Mouse (Mus musculus): ENCODE data around the gene Narf. TPM values are rescaled to one million over a fixed set of nuclear protein-coding genes. Genes with fewer than 3 reads are reported as not detected.

Narf gene
- total and polyA plus RNA-seq, 2 experiments from 2014 or later: 34.3 to 137 TPM

DNA sequence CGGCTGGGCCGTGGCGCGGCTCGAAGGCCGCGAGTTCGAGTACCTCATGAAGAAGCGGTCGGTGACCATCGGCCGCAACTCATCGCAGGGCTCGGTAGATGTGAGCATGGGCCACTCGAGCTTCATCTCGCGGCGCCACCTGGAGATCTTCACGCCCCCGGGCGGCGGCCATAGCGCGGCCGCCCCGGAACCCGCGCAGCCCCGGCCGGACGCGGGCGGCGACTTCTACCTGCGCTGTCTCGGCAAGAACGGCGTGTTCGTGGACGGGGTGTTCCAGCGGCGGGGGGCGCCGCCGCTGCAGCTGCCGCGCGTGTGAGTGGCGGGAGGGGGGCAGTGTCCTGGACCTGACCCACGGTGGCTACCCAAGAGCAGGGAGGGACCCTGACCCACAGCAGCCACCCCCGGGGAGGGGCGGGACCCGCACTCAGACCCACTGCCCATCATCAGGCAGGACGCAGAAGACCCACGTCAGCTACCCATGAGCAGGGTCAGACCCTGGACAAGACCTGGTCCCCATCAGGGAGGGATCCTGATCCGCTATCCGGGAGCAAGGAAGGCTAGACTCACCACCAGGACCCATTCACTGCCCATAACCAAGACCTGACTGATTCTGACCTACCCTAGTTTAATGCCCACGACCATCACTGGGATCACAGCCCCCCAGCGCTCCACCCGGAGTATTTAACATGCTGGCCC is 23.3 kb downstream of the Narf start:
- ATAC-seq: peak; percentile 18
- Histone ChIP-seq H3K4me3 (ENCODE audit: low read length) (peak overlapping the region; percentile 84), H3K36me3 (ENCODE audit: insufficient read depth, low read length) (peaks cover 2% of the 10 kb centered on the region; the same call in 1 of the 2 replicates), H3K27ac (peak overlapping the region; percentile 96), H3K9ac (replicated peaks; ENCODE audit: low read length) (peak overlapping the region; percentile 98), H3K27me3 (ENCODE audit: insufficient read depth, low read length) (no peaks in the 10 kb centered on the region), H3K4me2 (ENCODE audit: low read depth, low read length) (peak overlapping the region; percentile 76), H3K9me3 (ENCODE audit: low read length) (no peaks in the 10 kb centered on the region), H3K4me1 (ENCODE audit: insufficient read depth, low read length) (peaks cover 11% of the 10 kb centered on the region; the same call in 1 of the 2 replicates)
- DNase-seq (ENCODE audit: low spot score): peak; percentile 5
- under 1% methylated on average over 51 of the region's 60 CpGs for WGBS
- no peak for TF ChIP-seq CTCF (IDR thresholded peaks at IDR 0.05; ENCODE audit: low read depth)

DNA sequence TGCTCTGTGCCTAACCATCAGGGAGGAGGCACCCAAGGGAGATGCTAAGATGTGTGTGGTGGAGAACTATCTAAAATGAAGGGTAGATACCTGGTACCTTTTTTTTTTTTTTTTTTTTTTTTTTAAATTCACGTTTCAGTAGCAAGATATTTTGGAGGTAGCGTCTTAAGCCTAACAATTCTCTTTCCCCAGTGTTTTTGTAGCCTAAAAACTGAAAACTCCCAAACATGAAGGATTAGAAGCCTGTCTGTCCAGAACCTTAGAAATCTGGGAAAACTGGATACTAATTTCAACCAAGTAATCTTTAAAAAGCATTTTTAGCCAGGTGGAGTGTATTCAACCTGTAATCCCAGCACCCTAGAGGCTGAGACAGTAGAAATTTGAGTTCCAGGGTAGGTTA is 24.0 kb downstream of the Narf start:
- TF ChIP-seq CTCF (IDR thresholded peaks at IDR 0.05; ENCODE audit: low read depth): no peak
- Histone ChIP-seq H3K4me3 (ENCODE audit: low read length) (peak overlapping the region; percentile 84), H3K4me2 (ENCODE audit: low read depth, low read length) (peak overlapping the region; percentile 76), H3K4me1 (ENCODE audit: insufficient read depth, low read length) (peaks cover 11% of the 10 kb centered on the region; the same call in 1 of the 2 replicates), H3K9ac (replicated peaks; ENCODE audit: low read length) (peak overlapping the region; percentile 98), H3K27ac (peak overlapping the region; percentile 96; the same call in 1 of the 2 replicates), H3K9me3 (ENCODE audit: low read length) (no peaks in the 10 kb centered on the region), H3K27me3 (ENCODE audit: insufficient read depth, low read length) (no peaks in the 10 kb centered on the region), H3K36me3 (ENCODE audit: insufficient read depth, low read length) (no peaks in the 10 kb centered on the region; the same call in 1 of the 2 replicates)
- no peak for ATAC-seq
- WGBS: 32% methylated on average over 2 of the region's 2 CpGs
- no peak for DNase-seq (ENCODE audit: low spot score)

DNA sequence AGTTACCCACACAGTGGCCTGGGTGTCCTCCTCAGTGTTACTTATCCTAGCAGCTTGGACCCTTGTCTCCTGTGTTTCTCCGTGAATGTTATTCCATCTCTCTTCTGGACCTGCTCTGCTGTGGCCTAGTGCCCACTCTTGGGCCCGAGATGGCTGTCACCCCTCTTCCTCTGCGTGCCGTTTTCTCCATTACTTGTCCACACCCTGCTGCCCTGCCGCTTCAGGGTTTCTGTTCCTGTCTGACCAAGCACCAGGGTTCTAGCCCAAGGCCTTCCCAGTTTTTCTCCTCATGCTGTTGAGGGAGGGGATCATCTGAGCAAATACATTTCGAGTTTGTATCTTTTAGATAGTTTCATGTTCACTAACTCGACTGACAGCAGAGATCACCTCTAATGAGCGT is 40.5 kb downstream of the Narf start:
- ATAC-seq (no peak), DNase-seq (ENCODE audit: low spot score) (no peak)
- TF ChIP-seq CTCF (IDR thresholded peaks at IDR 0.05; ENCODE audit: low read depth): no peak
- WGBS: 91% methylated on average over 8 of the region's 8 CpGs
- Histone ChIP-seq H3K4me3 (ENCODE audit: low read length) (no peak overlapping the region), H3K9me3 (ENCODE audit: low read length) (no peaks in the 10 kb centered on the region), H3K4me2 (ENCODE audit: low read depth, low read length) (no peak overlapping the region), H3K4me1 (ENCODE audit: insufficient read depth, low read length) (no peaks in the 10 kb centered on the region), H3K9ac (replicated peaks; ENCODE audit: low read length) (no peak overlapping the region), H3K27me3 (ENCODE audit: insufficient read depth, low read length) (no peaks in the 10 kb centered on the region), H3K27ac (no peak overlapping the region), H3K36me3 (ENCODE audit: insufficient read depth, low read length) (no peaks in the 10 kb centered on the region; the same call in 1 of the 2 replicates)

GRCm38 (mm10) chr11:121278011-121278410 is 41.0 kb downstream of the Narf start:
- H3K9me3 ChIP-seq (ENCODE audit: low read length): no peaks in the 10 kb centered on the region
- 90% methylated on average over 3 of the region's 3 CpGs for WGBS
- H3K4me2 ChIP-seq (ENCODE audit: low read depth, low read length): no peak overlapping the region
- no peaks in the 10 kb centered on the region for H3K27me3 ChIP-seq (ENCODE audit: insufficient read depth, low read length)
- DNase-seq (ENCODE audit: low spot score): no peak
- H3K36me3 ChIP-seq (ENCODE audit: insufficient read depth, low read length): no peaks in the 10 kb centered on the region; the same call in 1 of the 2 replicates
- ATAC-seq: no peak
- no peak overlapping the region for H3K9ac ChIP-seq (replicated peaks; ENCODE audit: low read length)
- no peak overlapping the region for H3K27ac ChIP-seq
- no peak for TF ChIP-seq CTCF (IDR thresholded peaks at IDR 0.05; ENCODE audit: low read depth)
- no peaks in the 10 kb centered on the region for H3K4me1 ChIP-seq (ENCODE audit: insufficient read depth, low read length)
- H3K4me3 ChIP-seq (ENCODE audit: low read length): no peak overlapping the region

- H3K4me2 ChIP-seq (ENCODE audit: low read depth, low read length): no peak overlapping the region
- no peak overlapping the region for H3K27ac ChIP-seq
- TF ChIP-seq CTCF (IDR thresholded peaks at IDR 0.05; ENCODE audit: low read depth): no peak
- H3K36me3 ChIP-seq (ENCODE audit: insufficient read depth, low read length): peaks cover 8% of the 10 kb centered on the region; the same call in 1 of the 2 replicates
- ATAC-seq (no peak), DNase-seq (ENCODE audit: low spot score) (no peak)
- H3K4me3 ChIP-seq (ENCODE audit: low read length): no peak overlapping the region
- no peaks in the 10 kb centered on the region for H3K4me1 ChIP-seq (ENCODE audit: insufficient read depth, low read length)
- H3K27me3 ChIP-seq (ENCODE audit: insufficient read depth, low read length): no peaks in the 10 kb centered on the region
- no peak overlapping the region for H3K9ac ChIP-seq (replicated peaks; ENCODE audit: low read length)
- no peaks in the 10 kb centered on the region for H3K9me3 ChIP-seq (ENCODE audit: low read length)
- 83% methylated on average over 6 of the region's 6 CpGs for WGBS
These were observed 45.9 kb downstream of the Narf start for GRCm38 (mm10) chr11:121282911-121283310.

GRCm38 (mm10) chr11:121289859-121290258 is 52.8 kb downstream of the Narf start:
- Histone ChIP-seq H3K9ac (replicated peaks; ENCODE audit: low read length) (no peak overlapping the region), H3K4me2 (ENCODE audit: low read depth, low read length) (no peak overlapping the region), H3K4me1 (ENCODE audit: insufficient read depth, low read length) (no peaks in the 10 kb centered on the region), H3K27ac (no peak overlapping the region), H3K27me3 (ENCODE audit: insufficient read depth, low read length) (no peaks in the 10 kb centered on the region), H3K9me3 (ENCODE audit: low read length) (no peaks in the 10 kb centered on the region), H3K4me3 (ENCODE audit: low read length) (no peak overlapping the region), H3K36me3 (ENCODE audit: insufficient read depth, low read length) (peaks cover 32% of the 10 kb centered on the region; the same call in 1 of the 2 replicates)
- TF ChIP-seq CTCF (IDR thresholded peaks at IDR 0.05; ENCODE audit: low read depth): no peak
- ATAC-seq (no peak), DNase-seq (ENCODE audit: low spot score) (peak; percentile 11)
- WGBS: 93% methylated on average over 3 of the region's 3 CpGs

- Histone ChIP-seq H3K4me3 (ENCODE audit: low read length) (no peak overlapping the region), H3K36me3 (ENCODE audit: insufficient read depth, low read length) (peaks cover 19% of the 10 kb centered on the region; the same call in 1 of the 2 replicates), H3K4me1 (ENCODE audit: insufficient read depth, low read length) (no peaks in the 10 kb centered on the region), H3K4me2 (ENCODE audit: low read depth, low read length) (no peak overlapping the region), H3K27ac (no peak overlapping the region), H3K9ac (replicated peaks; ENCODE audit: low read length) (no peak overlapping the region), H3K27me3 (ENCODE audit: insufficient read depth, low read length) (no peaks in the 10 kb centered on the region), H3K9me3 (ENCODE audit: low read length) (no peaks in the 10 kb centered on the region)
- no peak for ATAC-seq
- TF ChIP-seq CTCF (IDR thresholded peaks at IDR 0.05; ENCODE audit: low read depth): no peak
- WGBS: 96% methylated on average over 5 of the region's 5 CpGs
- DNase-seq (ENCODE audit: low spot score): no peak
These were observed 57.7 kb downstream of the Narf start for GRCm38 (mm10) chr11:121294771-121295170.

Measured in hindbrain, postnatal 0 days (tissue).